Mouse (Mus musculus) E14TG2a.4 (cell line): ENCODE results near the gene Gm17577.
"Not testable (repeated sequence)": the region's sequence is repeated elsewhere in the genome, so short reads cannot be mapped to it uniquely, and the experiment has no call there.

Experiments used
- CTCF ChIP-seq: conservative IDR thresholded peaks from 2 replicates; pipeline ENCODE4 v1.5.1; 2014; ENCODE audit warnings: low read length
- NANOG ChIP-seq: IDR thresholded peaks from 2 replicates; pipeline ENCODE4 v1.6.1; 2014; ENCODE audit warnings: borderline replicate concordance, low read length, mixed read lengths
- POU5F1 ChIP-seq: IDR thresholded peaks from 2 replicates; pipeline ENCODE4 v1.6.1; 2014; ENCODE audit warnings: low read length, borderline replicate concordance

- TF ChIP-seq POU5F1, CTCF, NANOG: not testable (repeated sequence)
Measured at GRCm38 (mm10) chrX:123246807-123247206, at the start of gene Gm17577.
